Mouse (Mus musculus): ENCODE measurements around the gene Ltbr.

Gene Ltbr

GRCm38 (mm10) chr6:125313546-125314230 is at the start of gene Ltbr:
Gene Ltbr (minus strand): TSS chr6:125313885.
- peak; percentile 18 for DNase-seq (ENCODE audit: low spot score)

GRCm38 (mm10) chr6:125363021-125363420 is 49.3 kb upstream of the Ltbr start:
- DNase-seq (ENCODE audit: low spot score) = no peak

- no peak for DNase-seq (ENCODE audit: low spot score)
Measured at GRCm38 (mm10) chr6:125361467-125362291, 48.0 kb upstream of the Ltbr start.

- no peak for DNase-seq (ENCODE audit: low spot score)
Measured at GRCm38 (mm10) chr6:125360846-125361245, 47.2 kb upstream of the Ltbr start.

- DNase-seq (ENCODE audit: low spot score) = no peak
Measured at GRCm38 (mm10) chr6:125359999-125360398, 46.3 kb upstream of the Ltbr start.

- DNase-seq (ENCODE audit: low spot score) = no peak
Measured at GRCm38 (mm10) chr6:125357334-125357733, 43.6 kb upstream of the Ltbr start.

- no peak for DNase-seq (ENCODE audit: low spot score)
Measured at GRCm38 (mm10) chr6:125356264-125356663, 42.6 kb upstream of the Ltbr start.

- no peak for DNase-seq (ENCODE audit: low spot score)
Measured at GRCm38 (mm10) chr6:125355197-125355741, 41.6 kb upstream of the Ltbr start.

GRCm38 (mm10) chr6:125354352-125355151 is 40.9 kb upstream of the Ltbr start:
- DNase-seq (ENCODE audit: low spot score) = no peak

- DNase-seq (ENCODE audit: low spot score) = no peak
Measured at GRCm38 (mm10) chr6:125353655-125354054, 40.0 kb upstream of the Ltbr start.

- no peak for DNase-seq (ENCODE audit: low spot score)
Measured at GRCm38 (mm10) chr6:125353221-125353620, 39.5 kb upstream of the Ltbr start.

GRCm38 (mm10) chr6:125352811-125353210 is 39.1 kb upstream of the Ltbr start:
- no peak for DNase-seq (ENCODE audit: low spot score)

GRCm38 (mm10) chr6:125352046-125352384 is 38.3 kb upstream of the Ltbr start:
- DNase-seq (ENCODE audit: low spot score) = no peak

- DNase-seq (ENCODE audit: low spot score) = no peak
Measured at GRCm38 (mm10) chr6:125351368-125352045, 37.8 kb upstream of the Ltbr start.

GRCm38 (mm10) chr6:125350995-125351324 is 37.3 kb upstream of the Ltbr start:
- DNase-seq (ENCODE audit: low spot score) = no peak

GRCm38 (mm10) chr6:125350231-125350994 is 36.7 kb upstream of the Ltbr start:
- DNase-seq (ENCODE audit: low spot score) = no peak

GRCm38 (mm10) chr6:125349575-125350230 is 36.0 kb upstream of the Ltbr start:
- no peak for DNase-seq (ENCODE audit: low spot score)

- DNase-seq (ENCODE audit: low spot score) = no peak
Measured at GRCm38 (mm10) chr6:125348721-125349574, 35.3 kb upstream of the Ltbr start, which contains the start of gene Tnfrsf1a. Gene Tnfrsf1a (plus strand): TSS chr6:125349362.

GRCm38 (mm10) chr6:125346029-125346428 is 32.3 kb upstream of the Ltbr start:
- DNase-seq (ENCODE audit: low spot score) = no peak

- no peak for DNase-seq (ENCODE audit: low spot score)
Measured at GRCm38 (mm10) chr6:125345625-125346024, 31.9 kb upstream of the Ltbr start.

Measured in left cerebral cortex, adult 11 months (tissue).